Mouse (Mus musculus) activated CD4-positive, CD25-positive, alpha-beta regulatory T cell, adult 4 months (primary cell): ENCODE data around the gene Med10. TPM values are rescaled to one million over a fixed set of nuclear protein-coding genes. Genes with fewer than 3 reads are reported as not detected.

ENCODE experiments used
- ATAC-seq: one replicate; pipeline ENCODE4 v1.8.0; 2017
- polyA plus RNA-seq, 2 experiments: library from polyadenylated mRNA; unstranded; fragments of 100-300 nt; shearing (Covaris generic); gene quantifications; one replicate each; pipeline ENCODE4 v1.2.1; 2017

Gene Med10
- 100 to 1,000 TPM; 186 to 216 TPM for polyA plus RNA-seq

GRCm38 (mm10) chr13:69802095-69802494 lies at the start of gene Med10:
Med10 (plus strand) TSS chr13:69802395.
- ATAC-seq = no peak

DNA sequence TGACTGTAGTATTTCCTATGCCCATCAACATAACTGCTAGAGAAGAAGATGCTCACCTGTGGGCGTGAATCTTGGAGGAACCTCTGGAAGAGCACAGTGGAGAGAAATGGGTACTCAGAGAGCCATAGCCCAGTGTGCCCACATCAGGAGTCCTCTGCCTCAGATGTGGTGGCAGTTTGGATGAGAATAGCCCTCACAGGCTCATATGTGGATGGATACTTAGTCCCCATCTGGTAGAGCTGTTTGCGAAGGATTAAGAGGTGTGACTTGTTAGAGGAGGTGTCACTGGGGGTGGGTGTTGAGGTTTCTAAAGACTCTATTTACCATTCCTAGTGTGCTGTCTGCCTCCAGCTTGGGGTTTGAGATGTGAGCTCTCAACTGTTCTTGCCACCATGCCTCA lies 49.3 kb upstream of the Med10 start:
- no peak for ATAC-seq

DNA sequence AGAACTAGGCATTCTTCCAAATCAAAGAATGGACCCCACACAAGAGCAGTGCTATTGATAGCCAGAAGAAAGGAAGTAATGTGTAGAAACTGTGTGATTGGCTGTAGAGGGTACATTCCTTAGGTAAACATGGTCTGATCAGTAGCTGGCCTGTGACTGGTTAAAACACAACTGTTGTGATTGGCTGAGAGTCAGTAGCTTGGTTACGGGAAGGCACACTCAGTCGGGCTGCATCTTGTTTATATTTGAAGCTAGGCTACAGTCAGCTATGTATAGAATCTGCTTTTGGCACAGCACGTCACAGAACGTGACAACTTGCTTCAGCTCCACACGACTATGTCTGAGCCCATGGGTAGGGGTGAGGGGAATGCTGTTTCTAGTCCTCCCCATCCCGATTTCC lies 43.2 kb upstream of the Med10 start:
- ATAC-seq = no peak

DNA sequence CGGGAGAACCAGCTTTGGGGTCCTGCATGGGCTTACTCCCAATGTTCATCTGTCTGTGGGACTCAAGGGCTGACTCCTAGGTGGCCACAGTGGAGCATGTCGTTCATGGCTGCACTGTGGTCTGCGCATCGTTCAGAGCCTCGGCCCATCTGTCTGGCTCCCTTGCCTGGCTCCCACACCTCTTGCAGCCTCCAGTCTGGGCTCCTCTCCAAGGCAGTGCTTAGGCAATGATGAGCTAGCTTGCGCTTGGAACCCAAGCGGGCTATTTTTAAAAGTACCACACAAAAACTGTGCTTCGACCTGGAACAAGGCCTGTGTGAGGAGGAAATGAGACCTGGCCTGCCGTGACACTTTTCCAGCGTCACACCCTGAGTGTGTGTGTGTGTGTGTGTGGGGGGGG lies 40.8 kb upstream of the Med10 start:
- ATAC-seq = no peak

- no peak for ATAC-seq
Observed at GRCm38 (mm10) chr13:69764646-69765045, 37.5 kb upstream of the Med10 start.

DNA sequence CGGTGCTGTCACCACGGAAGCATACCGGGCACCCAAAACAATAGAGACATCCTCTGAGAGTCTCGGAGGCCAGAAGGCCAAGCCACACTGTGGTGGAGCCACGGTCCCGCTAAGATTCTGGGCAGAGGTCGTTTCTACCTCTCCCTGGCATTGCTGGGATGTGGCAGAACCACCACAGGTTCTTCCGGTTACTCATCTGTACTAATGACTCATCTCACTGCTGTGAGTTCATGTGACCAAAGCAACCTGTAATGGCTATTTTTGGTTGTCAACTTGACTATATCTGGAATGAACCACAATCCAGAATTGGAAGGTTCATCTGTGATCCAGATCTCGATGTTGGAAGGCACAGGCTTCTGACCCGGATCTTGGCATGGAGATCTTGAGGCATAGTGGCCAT lies 34.0 kb upstream of the Med10 start:
- no peak for ATAC-seq

DNA sequence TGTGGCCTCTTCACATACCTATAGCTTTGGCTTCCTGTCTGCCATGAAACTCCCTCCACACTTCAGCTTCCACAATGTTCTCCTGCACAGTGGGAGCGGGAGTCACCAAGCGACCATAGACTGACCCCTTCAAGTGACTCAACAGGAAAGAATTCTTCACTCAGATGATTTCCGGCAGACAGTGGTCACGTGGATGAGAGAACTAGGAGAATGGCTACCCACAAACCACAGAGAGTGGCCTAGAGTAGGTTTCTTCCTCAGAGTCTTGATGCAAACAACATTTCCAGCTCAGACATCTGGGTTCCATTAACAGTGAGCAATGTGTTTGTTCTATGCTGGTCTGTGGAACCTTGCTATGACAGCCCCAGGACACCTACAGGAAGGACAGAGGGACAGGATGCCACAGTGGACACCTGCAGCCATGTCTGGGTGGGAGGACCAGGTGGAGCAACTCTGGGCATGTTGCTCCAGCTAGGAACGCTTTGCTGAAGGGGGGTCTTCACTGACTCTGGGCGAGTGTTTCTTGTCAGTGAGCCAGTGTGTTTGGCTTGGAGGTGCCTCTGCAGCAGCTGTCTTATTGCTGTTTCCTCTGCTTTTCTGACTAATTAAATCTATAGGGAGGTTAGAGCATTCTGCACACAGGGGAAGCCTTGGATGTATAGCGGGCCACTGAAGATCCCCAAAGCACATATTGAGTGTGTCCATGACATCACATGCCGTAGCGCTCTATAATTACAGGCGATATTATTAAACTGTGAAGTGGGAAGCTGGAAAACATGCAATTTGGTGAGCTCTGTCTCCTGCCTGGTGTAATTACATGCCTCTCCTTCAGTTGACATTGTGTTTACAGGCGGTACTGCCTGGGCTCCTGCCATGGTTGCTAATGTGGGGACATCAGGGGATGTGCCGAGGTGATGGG lies 31.4 kb upstream of the Med10 start:
- no peak for ATAC-seq

DNA sequence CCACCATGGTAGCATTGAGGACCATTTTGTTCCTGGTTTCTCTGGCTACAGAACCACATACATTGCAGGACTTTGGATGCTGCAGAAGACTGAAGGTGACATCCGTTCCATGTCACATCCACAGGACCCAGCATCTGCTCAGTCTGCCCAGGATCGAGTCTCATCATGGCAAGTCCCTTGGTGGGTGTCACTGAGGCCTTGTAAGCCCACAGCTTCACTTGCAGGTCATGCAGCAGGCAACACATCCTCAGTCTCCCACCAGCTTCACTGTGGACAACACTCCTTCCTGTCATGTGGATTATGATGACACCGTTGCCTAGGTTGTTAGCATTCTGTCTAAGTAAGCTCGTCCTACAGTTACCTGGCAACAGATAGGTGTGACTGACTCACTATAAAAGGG lies 29.8 kb upstream of the Med10 start:
- ATAC-seq = no peak

DNA sequence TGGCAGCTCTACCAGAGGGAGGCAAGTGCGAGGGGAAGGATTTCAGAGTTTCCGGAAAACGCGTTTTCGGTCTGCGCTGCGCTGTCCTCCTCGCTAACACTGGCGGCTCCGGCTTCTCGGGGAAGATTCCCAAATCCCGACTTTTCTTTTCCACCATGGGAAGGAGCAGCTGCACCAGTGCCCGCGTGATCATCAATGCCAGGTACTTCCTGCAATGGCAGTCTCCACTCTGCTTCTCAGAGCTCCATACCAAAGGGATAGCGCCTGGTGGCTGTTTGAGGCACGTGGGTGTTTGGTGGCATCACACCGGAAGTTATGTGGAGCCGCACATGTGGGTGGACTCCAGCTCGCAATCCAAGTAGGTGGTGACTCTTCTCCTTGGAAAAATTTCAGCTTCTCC lies 24.0 kb upstream of the Med10 start:
- ATAC-seq = no peak

GRCm38 (mm10) chr13:69788704-69789103 lies 13.5 kb upstream of the Med10 start:
- no peak for ATAC-seq

- ATAC-seq = no peak
Observed at GRCm38 (mm10) chr13:69791814-69792213, 10.4 kb upstream of the Med10 start.

DNA sequence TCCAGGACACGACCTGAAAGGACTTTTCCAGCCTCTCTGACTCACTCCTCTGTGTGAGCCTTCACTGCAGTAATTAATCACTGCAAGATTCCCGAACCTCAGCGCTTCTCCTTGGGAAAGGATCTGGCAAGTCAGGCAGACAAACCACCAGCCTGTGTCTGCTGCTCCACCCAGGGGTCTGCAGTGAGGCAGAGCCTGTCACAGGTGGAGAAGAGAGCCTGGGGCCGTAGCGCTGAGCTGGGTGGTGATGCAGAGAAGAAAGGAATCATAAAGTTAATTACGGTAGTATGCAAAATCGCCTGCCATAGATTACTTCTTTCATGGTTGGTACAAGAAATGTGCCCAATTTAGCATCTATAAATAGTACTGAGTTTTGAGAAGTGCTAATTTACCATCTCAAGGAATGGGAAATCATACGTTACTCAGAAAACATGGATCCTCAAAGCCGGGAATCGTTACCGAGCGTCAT lies 9.6 kb upstream of the Med10 start:
- no peak for ATAC-seq

DNA sequence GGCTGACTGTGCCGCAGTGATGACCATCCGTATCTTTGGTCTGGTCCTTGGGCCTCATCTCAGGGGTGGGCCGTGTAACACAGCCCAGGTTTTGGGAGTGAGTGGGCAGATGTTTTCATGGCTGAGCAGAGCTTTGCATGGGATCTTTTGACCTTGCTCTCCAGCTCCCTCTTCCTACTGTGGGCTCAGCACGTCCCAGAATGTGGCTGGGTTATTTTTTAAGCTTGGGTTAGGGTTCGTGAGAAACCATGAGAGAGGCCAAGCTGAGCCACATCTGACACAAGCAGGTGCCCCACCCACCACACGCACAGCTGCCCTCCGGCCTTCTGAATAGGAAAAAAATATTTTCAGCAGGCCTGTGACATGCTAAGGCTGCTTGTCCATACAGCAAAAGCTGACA lies 7.4 kb upstream of the Med10 start:
- ATAC-seq = no peak

DNA sequence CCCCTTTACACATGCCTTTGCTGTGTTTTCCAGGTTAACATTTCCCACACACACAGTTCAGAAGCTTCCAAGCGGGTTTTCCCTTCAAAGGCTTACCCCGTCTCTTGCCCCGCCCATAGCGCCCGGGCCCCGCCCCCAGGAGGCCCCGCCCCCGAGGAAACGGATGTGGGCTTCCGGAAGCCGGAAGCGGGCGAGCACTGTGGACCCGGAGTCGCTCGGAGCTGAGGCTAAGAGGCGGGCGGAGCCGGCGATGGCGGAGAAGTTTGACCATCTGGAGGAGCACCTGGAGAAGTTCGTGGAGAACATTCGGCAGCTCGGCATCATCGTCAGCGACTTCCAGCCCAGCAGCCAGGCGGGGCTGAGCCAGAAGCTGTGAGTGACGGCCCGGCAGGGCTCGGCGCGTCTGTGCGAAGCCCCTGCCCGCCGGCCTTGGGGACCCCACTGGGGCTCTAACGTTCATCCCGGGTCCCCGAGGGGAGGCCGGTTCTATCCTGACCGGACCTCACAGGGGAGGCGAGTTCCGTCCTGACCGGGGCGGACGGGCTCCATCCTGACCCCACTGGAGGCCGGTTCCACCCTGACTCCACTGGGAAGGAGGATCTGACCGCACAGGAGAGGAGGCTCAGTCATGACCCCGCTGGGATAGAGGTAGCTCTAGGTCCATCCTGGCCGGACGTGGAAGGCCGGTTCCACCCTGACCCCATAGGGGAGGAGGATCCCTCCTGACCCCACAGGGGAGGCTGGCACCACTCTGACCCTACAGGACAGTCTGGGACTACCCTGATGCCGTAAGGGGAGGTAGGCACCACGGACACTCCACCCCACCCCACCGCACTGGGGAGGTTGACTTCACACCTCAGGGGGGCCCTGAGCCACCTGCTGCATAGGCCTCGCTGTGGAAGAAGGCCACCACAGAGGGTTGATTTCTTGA lies 7.8 kb downstream of the Med10 start:
- ATAC-seq = peak; percentile 88

GRCm38 (mm10) chr13:69810936-69811680 lies 8.9 kb downstream of the Med10 start:
- no peak for ATAC-seq

GRCm38 (mm10) chr13:69813870-69814269 lies 11.7 kb downstream of the Med10 start:
- ATAC-seq = no peak

GRCm38 (mm10) chr13:69818306-69818705 lies 16.1 kb downstream of the Med10 start:
- no peak for ATAC-seq

GRCm38 (mm10) chr13:69821169-69821822 lies 19.1 kb downstream of the Med10 start:
- peak; percentile 64 for ATAC-seq

DNA sequence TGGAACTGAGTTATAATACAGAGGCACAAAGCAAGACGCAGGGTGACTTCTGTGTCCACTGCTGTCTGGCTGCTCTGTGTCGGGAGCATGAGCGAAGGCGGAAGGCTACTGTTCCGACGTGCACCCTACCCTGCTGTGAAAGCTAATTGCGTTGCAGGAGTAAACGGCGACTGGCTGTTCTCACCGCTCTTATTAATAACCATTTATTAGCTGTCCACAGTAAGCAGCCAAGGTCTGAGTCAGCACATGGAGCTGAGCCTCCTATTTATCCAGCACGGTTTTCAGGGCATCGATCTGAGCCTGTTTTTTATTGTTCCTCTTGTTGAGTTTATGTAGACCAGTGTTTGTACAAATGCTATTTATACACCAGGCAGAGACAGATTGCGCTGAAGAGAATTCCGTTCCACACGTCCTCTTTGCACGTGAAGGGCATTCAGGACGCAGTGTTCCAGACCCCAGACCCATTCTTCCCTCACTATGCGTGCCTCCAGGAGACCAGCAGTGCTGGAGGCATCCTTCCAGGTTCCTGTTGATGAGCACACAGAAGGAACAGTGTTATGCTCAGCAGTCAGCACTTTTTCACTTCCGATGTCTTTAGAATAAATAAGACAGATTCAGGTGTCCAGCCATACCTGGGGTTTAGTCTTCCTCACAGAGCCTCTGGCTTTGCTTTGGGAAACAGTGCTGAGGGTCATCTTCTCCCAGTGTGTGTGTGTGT lies 21.9 kb downstream of the Med10 start:
- ATAC-seq = no peak

DNA sequence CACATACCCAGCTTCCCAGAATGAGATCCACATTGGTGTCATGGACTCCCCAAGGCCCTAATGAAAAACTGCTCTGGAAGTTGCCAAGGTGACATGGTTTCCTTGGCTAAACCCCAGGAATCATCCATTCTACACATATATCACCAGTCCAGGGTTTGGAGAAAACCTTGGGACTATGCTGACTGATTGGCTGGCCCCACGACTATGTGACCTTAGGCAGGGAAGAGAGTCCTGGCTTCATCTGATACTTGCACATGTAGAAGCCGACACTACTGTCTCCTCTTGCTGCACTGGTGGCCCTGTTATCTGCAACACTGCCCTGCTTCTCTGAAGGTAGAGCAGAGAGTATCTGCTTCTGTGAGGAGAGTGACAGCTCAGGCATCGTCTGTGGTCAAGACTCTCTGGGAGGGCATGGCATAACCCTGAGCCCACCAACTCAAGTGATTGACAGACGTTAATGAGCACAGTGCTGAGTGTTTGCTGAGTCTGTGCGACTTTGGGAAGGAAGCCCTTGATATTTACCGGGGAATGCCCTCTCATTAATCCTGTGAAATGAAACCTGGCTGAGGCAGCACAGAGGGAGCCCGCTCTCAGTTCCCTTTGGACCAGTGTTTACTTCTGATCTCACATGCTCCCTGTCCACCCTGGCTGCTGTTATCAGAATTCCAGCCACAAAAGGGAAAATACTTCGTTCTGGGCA lies 23.4 kb downstream of the Med10 start:
- ATAC-seq = no peak

GRCm38 (mm10) chr13:69830606-69831005 lies 28.4 kb downstream of the Med10 start:
- no peak for ATAC-seq
